In the genomic region with DNA sequence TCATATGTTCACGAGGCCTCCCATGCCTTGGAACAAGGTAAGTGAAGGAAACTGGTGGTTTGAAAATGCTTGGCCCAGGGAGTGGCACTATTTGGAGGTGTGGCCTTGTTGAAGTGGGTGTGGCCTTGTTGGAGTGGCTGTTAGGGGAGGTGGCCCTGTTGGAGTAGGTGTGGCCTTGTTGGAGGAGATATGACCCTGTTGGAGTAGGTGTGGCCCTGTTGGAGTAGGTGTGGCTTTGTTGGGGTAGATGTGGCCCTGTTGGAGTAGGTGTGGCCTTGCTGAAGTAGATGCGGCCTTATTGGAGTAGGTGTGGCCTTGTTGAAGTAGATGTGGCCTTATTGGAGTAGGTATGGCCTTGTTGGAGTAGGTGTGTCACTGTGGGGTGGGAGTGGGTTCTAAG, we compare ENCODE assay signal across 16 mouse cellular contexts. TPM values are rescaled to one million over a fixed set of nuclear protein-coding genes. Genes with fewer than 3 reads are reported as not detected.
DNase-seq lines count a peak whose midpoint lies in the region; ATAC-seq lines count a peak whose summit lies in the region.
"Had no signal": no experiment of that assay in that cellular context is flagged by ENCODE, and none has a peak within 500 bp of the region (broad histone marks: within the 10 kb centered on the region; RNA-seq: fewer than 3 reads in every experiment).

No protein-coding gene starts in this region.

- no peak overlapping the region for H3K27ac ChIP-seq in heart, embryonic 10.5 days
- H3K27ac ChIP-seq in liver, embryonic 13.5 days, result peak overlapping the region; percentile 43
- H3K27ac ChIP-seq: heart, embryonic 13.5 days; hindbrain, embryonic 13.5 days; kidney, embryonic 15.5 days; lung, embryonic 15.5 days; midbrain, embryonic 10.5 days had no signal

- peaks cover 34% of the 10 kb centered on the region for H3K27me3 ChIP-seq in heart, embryonic 10.5 days (ENCODE audit: insufficient read depth, poor library complexity, severe bottlenecking)
- H3K27me3 ChIP-seq in liver, embryonic 13.5 days, result peaks cover 3% of the 10 kb centered on the region
- H3K27me3 ChIP-seq: kidney, embryonic 15.5 days; lung, embryonic 15.5 days had no signal

- no peak overlapping the region for H3K9ac ChIP-seq in liver, embryonic 13.5 days
- H3K9ac ChIP-seq: heart, embryonic 13.5 days; hindbrain, embryonic 13.5 days; kidney, embryonic 15.5 days; lung, embryonic 15.5 days had no signal

- WGBS in heart, embryonic 10.5 days, result 73% methylated on average over 2 of the region's 2 CpGs
- 24% methylated on average over 2 of the region's 2 CpGs for WGBS in liver, embryonic 13.5 days (ENCODE audit: insufficient replicate concordance)

- H3K36me3 ChIP-seq in heart, embryonic 10.5 days, result peaks cover 5% of the 10 kb centered on the region; the same call in 1 of the 2 replicates
- no peaks in the 10 kb centered on the region for H3K36me3 ChIP-seq in liver, embryonic 13.5 days
- H3K36me3 ChIP-seq: heart, embryonic 13.5 days; kidney, embryonic 15.5 days; lung, embryonic 15.5 days had no signal

- H3K4me1 ChIP-seq in heart, embryonic 10.5 days, result peaks cover 8% of the 10 kb centered on the region
- H3K4me1 ChIP-seq in liver, embryonic 13.5 days (replicated peaks), result peaks cover 27% of the 10 kb centered on the region

- H3K4me2 ChIP-seq in liver, embryonic 13.5 days, result no peak overlapping the region
- H3K4me2 ChIP-seq: heart, embryonic 13.5 days; hindbrain, embryonic 13.5 days; kidney, embryonic 15.5 days; lung, embryonic 15.5 days had no signal

- H3K9me3 ChIP-seq in heart, embryonic 10.5 days, result no peaks in the 10 kb centered on the region
- H3K9me3 ChIP-seq in liver, embryonic 13.5 days (replicated peaks), result no peaks in the 10 kb centered on the region
- H3K9me3 ChIP-seq: heart, embryonic 13.5 days; hindbrain, embryonic 13.5 days; kidney, embryonic 15.5 days; lung, embryonic 15.5 days; midbrain, embryonic 10.5 days had no signal

- no peak overlapping the region for H3K4me3 ChIP-seq in heart, embryonic 10.5 days
- no peak overlapping the region for H3K4me3 ChIP-seq in liver, embryonic 13.5 days (replicated peaks)
- H3K4me3 ChIP-seq: heart, embryonic 13.5 days; hindbrain, embryonic 13.5 days; kidney, embryonic 15.5 days; lung, embryonic 15.5 days; midbrain, embryonic 10.5 days; myocyte had no signal

- DNase-seq in heart, embryonic 10.5 days (ENCODE audit: low spot score), result peak; percentile 90
- DNase-seq in heart, adult 9 months (ENCODE audit: low spot score in 2 of 2), result no peak
- peak; percentile 35 for DNase-seq in c-Kit-negative CD71-positive TER-119-positive erythroid progenitor cells, embryonic 14.5 days (ENCODE audit: low read depth, low spot score)
- peak; percentile 77 for DNase-seq in liver, embryonic 13.5 days
- DNase-seq in yolk sac, embryonic 10.5 days (ENCODE audit: low spot score), result peak; percentile 34
- no peak for DNase-seq in kidney, postnatal 25 days
- no peak for DNase-seq in cerebellum, postnatal 4 days (ENCODE audit: low spot score in 2 of 2)
- DNase-seq: adrenal gland, postnatal 36 days had no signal

- ATAC-seq in liver, embryonic 13.5 days (ENCODE audit: low read depth), result peak; percentile 90
- ATAC-seq in megakaryocyte, adult 5-6 weeks (ENCODE audit: poor library complexity, severe bottlenecking), result no peak

RNA-seq across cellular contexts. Expression of a gene that starts 8.7 kb away (rescaled TPM):
- 4.3 and 6.8 TPM in 2 replicates for polyA plus RNA-seq in heart, embryonic 10.5 days (2016; fragmentation: Nextera tagmentation; extraction: Ambion mirVana)
- 0.30 and 0.46 TPM in 2 replicates for polyA plus RNA-seq in liver, embryonic 13.5 days (2015; fragmentation: Nextera tagmentation; extraction: Ambion mirVana)
- not detected in 2 replicates for total RNA-seq in megakaryocyte, adult 5-6 weeks (2015)
- not detected in 2 replicates for total RNA-seq in megakaryocyte, adult 5-6 weeks (2017)

RNA-seq across cellular contexts. Expression of a gene that starts 30.1 kb away (rescaled TPM):
- 0.18 and 0.28 TPM in 2 replicates for polyA plus RNA-seq in heart, embryonic 10.5 days (2016; fragmentation: Nextera tagmentation; extraction: Ambion mirVana)
- 0.08 and 0.38 TPM in 2 replicates for polyA plus RNA-seq in liver, embryonic 13.5 days (2015; fragmentation: Nextera tagmentation; extraction: Ambion mirVana)
- total RNA-seq in megakaryocyte, adult 5-6 weeks (2015), result 0.23 TPM in 1 of 2 replicates, not detected in the other
- total RNA-seq in megakaryocyte, adult 5-6 weeks (2017), result 0.73 and 1.2 TPM in 2 replicates
- total RNA-seq: adrenal gland, postnatal 36 days; layer of hippocampus, adult 8-10 months had no signal

RNA-seq across cellular contexts. Expression of a gene that starts 43.1 kb away (rescaled TPM):
- 15.4 and 21.4 TPM in 2 replicates for polyA plus RNA-seq in heart, embryonic 10.5 days (2016; fragmentation: Nextera tagmentation; extraction: Ambion mirVana)
- polyA plus RNA-seq in liver, embryonic 13.5 days (2015; fragmentation: Nextera tagmentation; extraction: Ambion mirVana), result 12.1 and 13.4 TPM in 2 replicates
- total RNA-seq in megakaryocyte, adult 5-6 weeks (2015), result 14.7 and 18.8 TPM in 2 replicates
- total RNA-seq in megakaryocyte, adult 5-6 weeks (2017), result 13.4 and 14.9 TPM in 2 replicates

RNA-seq across cellular contexts. Expression of a gene that starts 43.1 kb away (rescaled TPM):
- polyA plus RNA-seq in heart, embryonic 10.5 days (2016; fragmentation: Nextera tagmentation; extraction: Ambion mirVana), result 26.7 and 40.5 TPM in 2 replicates
- 15.8 and 20.2 TPM in 2 replicates for polyA plus RNA-seq in liver, embryonic 13.5 days (2015; fragmentation: Nextera tagmentation; extraction: Ambion mirVana)
- 31.2 and 35.1 TPM in 2 replicates for total RNA-seq in megakaryocyte, adult 5-6 weeks (2015)
- total RNA-seq in megakaryocyte, adult 5-6 weeks (2017), result 20.7 and 21.7 TPM in 2 replicates

RNA-seq across cellular contexts. Expression of a gene that starts 59.8 kb away (rescaled TPM):
- polyA plus RNA-seq in heart, embryonic 10.5 days (2016; fragmentation: Nextera tagmentation; extraction: Ambion mirVana), result 26.4 and 26.9 TPM in 2 replicates
- polyA plus RNA-seq in liver, embryonic 13.5 days (2015; fragmentation: Nextera tagmentation; extraction: Ambion mirVana), result 14.1 and 15.7 TPM in 2 replicates
- 11.3 and 11.7 TPM in 2 replicates for total RNA-seq in megakaryocyte, adult 5-6 weeks (2015)
- total RNA-seq in megakaryocyte, adult 5-6 weeks (2017), result 11.6 and 14.5 TPM in 2 replicates

Comparison
In these comparisons a context has a peak if more than half of its experiments do, and no peak if none do; other contexts are left out.
1. DNase-seq: peak in heart, embryonic 10.5 days (single experiment), c-Kit-negative CD71-positive TER-119-positive erythroid progenitor cells, embryonic 14.5 days (single experiment), liver, embryonic 13.5 days (single experiment) and yolk sac, embryonic 10.5 days (single experiment); none in heart, adult 9 months (0 of 2), kidney, postnatal 25 days (0 of 2) and cerebellum, postnatal 4 days (0 of 2).